Mouse (Mus musculus): Measurements from ENCODE around the gene Gm7138. TPM values are rescaled to one million over a fixed set of nuclear protein-coding genes. Genes with fewer than 3 reads are reported as not detected.
"Not testable (repeated sequence)": the region's sequence is repeated elsewhere in the genome, so short reads cannot be mapped to it uniquely, and the experiment has no call there.

Gene Gm7138
- total RNA-seq, 2 experiments from 2014 or later, result not detected

DNA sequence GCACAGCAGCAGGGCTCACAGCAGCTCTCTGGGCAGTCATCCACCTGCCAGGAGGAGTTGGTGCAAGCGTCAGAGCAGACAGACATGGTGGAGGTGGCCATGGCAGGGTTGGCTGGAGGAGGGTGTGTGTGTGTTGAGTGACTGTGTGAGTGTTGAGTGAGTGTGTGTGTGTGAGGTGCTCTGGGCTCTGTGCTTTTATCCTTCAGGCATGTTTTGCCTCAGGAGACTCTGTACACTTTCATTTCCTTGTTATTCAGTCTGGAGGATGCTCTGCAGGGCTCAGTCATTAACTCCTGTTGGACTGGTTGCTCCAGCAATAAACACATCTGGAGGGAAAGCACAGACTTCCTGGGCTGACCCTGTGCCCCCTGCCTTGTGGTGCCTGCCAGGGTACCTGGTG, 25.5 kb downstream of the Gm7138 start, which contains the start of gene Gm9736:
Gene Gm9736 (minus strand): TSS at position 101 of the 400 bp plus-strand sequence.
- not testable (repeated sequence) for ATAC-seq (replicated peaks; ENCODE audit: poor library complexity, severe bottlenecking)

- not testable (repeated sequence) for ATAC-seq (replicated peaks; ENCODE audit: poor library complexity, severe bottlenecking)
Measured at GRCm38 (mm10) chr10:77750686-77751085, 26.1 kb downstream of the Gm7138 start.

- ATAC-seq (replicated peaks; ENCODE audit: poor library complexity, severe bottlenecking), result not testable (repeated sequence)
Measured at GRCm38 (mm10) chr10:77741924-77742688, 34.6 kb downstream of the Gm7138 start, which contains the start of gene Gm18596. TSS of gene Gm18596 (minus strand) at chr10:77742638.

DNA sequence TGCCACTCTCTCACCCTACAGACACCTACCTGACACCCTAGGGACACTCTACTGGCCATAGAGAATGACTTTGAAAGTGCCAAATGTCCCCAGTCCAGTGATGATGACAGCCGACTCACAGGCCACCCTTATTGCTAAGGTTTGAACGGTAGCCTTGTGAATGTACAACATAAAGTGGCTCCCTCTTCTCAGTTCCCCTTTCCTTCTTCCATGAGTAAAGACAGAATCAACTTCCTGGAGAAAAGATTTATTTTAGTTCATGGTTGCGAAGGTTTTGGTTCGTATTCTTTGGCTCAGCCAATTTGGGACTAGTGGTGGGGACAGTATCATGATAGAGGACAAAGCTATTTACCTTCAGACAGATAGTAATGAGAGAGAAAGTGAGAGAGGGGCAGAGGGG, 37.8 kb downstream of the Gm7138 start:
- ATAC-seq (replicated peaks; ENCODE audit: poor library complexity, severe bottlenecking), result no peak

- ATAC-seq (replicated peaks; ENCODE audit: poor library complexity, severe bottlenecking), result no peak
Measured at GRCm38 (mm10) chr10:77735928-77736327, 40.8 kb downstream of the Gm7138 start.

DNA sequence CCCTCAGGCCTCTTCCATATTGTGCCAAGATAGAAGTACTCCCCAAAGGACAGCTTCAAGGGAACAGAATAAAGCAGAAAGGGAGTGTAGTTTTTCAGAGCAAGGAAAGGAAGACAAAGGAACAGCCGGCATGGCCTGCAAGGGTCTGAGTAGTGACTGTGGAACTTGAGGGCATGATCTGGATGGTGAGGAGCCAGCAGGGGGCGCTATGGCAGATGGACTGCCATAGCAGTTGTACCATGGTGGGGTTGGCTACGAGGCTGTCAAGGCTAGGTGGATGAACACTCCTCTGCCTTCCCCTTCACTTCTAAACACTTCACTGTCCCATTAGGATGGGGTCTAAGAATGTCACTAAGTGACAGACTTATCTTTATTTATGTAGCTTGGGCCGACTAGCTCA, 47.5 kb downstream of the Gm7138 start:
- ATAC-seq (replicated peaks; ENCODE audit: poor library complexity, severe bottlenecking), result 0 out of 2 replicates have a peak, but pooled peaks have one; percentile 27

- no peak for ATAC-seq (replicated peaks; ENCODE audit: poor library complexity, severe bottlenecking)
Measured at GRCm38 (mm10) chr10:77728280-77728679, 48.5 kb downstream of the Gm7138 start.

Other genes with a start within 250 kb of the Gm7138 start
Only the 30 nearest of the 32 such genes appear.
- 36.6 and 39.0 TPM in 2 replicates for gene Pttg1ip, start 195.2 kb downstream of the Gm7138 start, total RNA-seq (2014; fragmentation: Nextera tagmentation)
- 34.6 and 37.0 TPM in 2 replicates for gene Pttg1ip, start 195.2 kb downstream of the Gm7138 start, total RNA-seq (2017)
- 60.0 and 78.8 TPM in 2 replicates for gene Sumo3, start 170.8 kb downstream of the Gm7138 start, total RNA-seq (2014; fragmentation: Nextera tagmentation)
- gene Sumo3, start 170.8 kb downstream of the Gm7138 start, total RNA-seq (2017), result 197 and 205 TPM in 2 replicates
- not detected in 2 replicates for gene Gm49325, start 170.7 kb downstream of the Gm7138 start, total RNA-seq (2014; fragmentation: Nextera tagmentation)
- 1.6 TPM in 1 of 2 replicates, not detected in the other for gene Gm49325, start 170.7 kb downstream of the Gm7138 start, total RNA-seq (2017)
- 39.6 and 42.0 TPM in 2 replicates for gene Ube2g2, start 154.7 kb downstream of the Gm7138 start, total RNA-seq (2014; fragmentation: Nextera tagmentation)
- gene Ube2g2, start 154.7 kb downstream of the Gm7138 start, total RNA-seq (2017), result 29.5 and 53.3 TPM in 2 replicates
- gene Tspear, start 90.4 kb downstream of the Gm7138 start, total RNA-seq (2014; fragmentation: Nextera tagmentation), result 0.90 TPM in 1 of 2 replicates, not detected in the other
- gene Tspear, start 90.4 kb downstream of the Gm7138 start, total RNA-seq (2017), result 0.05 TPM in 1 of 2 replicates, not detected in the other
- gene Gm19402, start 86.2 kb downstream of the Gm7138 start, total RNA-seq (2014; fragmentation: Nextera tagmentation), result not detected in 2 replicates
- not detected in 2 replicates for gene Gm19402, start 86.2 kb downstream of the Gm7138 start, total RNA-seq (2017)
- not detected in 2 replicates for gene Gm9508, start 79.7 kb downstream of the Gm7138 start, total RNA-seq (2014; fragmentation: Nextera tagmentation)
- gene Gm9508, start 79.7 kb downstream of the Gm7138 start, total RNA-seq (2017), result not detected in 2 replicates
- not detected in 2 replicates for gene Gm10272, start 70.3 kb downstream of the Gm7138 start, total RNA-seq (2014; fragmentation: Nextera tagmentation)
- gene Gm10272, start 70.3 kb downstream of the Gm7138 start, total RNA-seq (2017), result not detected in 2 replicates
- gene Gm10024, start 65.5 kb downstream of the Gm7138 start, total RNA-seq (2014; fragmentation: Nextera tagmentation), result not detected in 2 replicates
- gene Gm10024, start 65.5 kb downstream of the Gm7138 start, total RNA-seq (2017), result not detected in 2 replicates
- gene Gm10142, start 61.1 kb downstream of the Gm7138 start, total RNA-seq (2014; fragmentation: Nextera tagmentation), result not detected in 2 replicates
- not detected in 2 replicates for gene Gm10142, start 61.1 kb downstream of the Gm7138 start, total RNA-seq (2017)
- gene Krtap12-1, start 56.3 kb downstream of the Gm7138 start, total RNA-seq (2014; fragmentation: Nextera tagmentation), result not detected in 2 replicates
- gene Krtap12-1, start 56.3 kb downstream of the Gm7138 start, total RNA-seq (2017), result not detected in 2 replicates
- not detected in 2 replicates for gene Gm10100, start 50.5 kb downstream of the Gm7138 start, total RNA-seq (2014; fragmentation: Nextera tagmentation)
- not detected in 2 replicates for gene Gm10100, start 50.5 kb downstream of the Gm7138 start, total RNA-seq (2017)
- gene Gm18596, start 34.3 kb downstream of the Gm7138 start, total RNA-seq (2014; fragmentation: Nextera tagmentation), result not detected in 2 replicates
- gene Gm18596, start 34.3 kb downstream of the Gm7138 start, total RNA-seq (2017), result not detected in 2 replicates
- not detected in 2 replicates for gene Gm9736, start 25.6 kb downstream of the Gm7138 start, total RNA-seq (2014; fragmentation: Nextera tagmentation)
- gene Gm9736, start 25.6 kb downstream of the Gm7138 start, total RNA-seq (2017), result not detected in 2 replicates
- gene Gm3233, start 17.3 kb downstream of the Gm7138 start, total RNA-seq (2014; fragmentation: Nextera tagmentation), result not detected in 2 replicates
- gene Gm3233, start 17.3 kb downstream of the Gm7138 start, total RNA-seq (2017), result not detected in 2 replicates
- gene Gm3238, start 5.6 kb downstream of the Gm7138 start, total RNA-seq (2014; fragmentation: Nextera tagmentation), result not detected in 2 replicates
- not detected in 2 replicates for gene Gm3238, start 5.6 kb downstream of the Gm7138 start, total RNA-seq (2017)
- not detected in 2 replicates for gene Gm3250, start 5.6 kb upstream of the Gm7138 start, total RNA-seq (2014; fragmentation: Nextera tagmentation)
- not detected in 2 replicates for gene Gm3250, start 5.6 kb upstream of the Gm7138 start, total RNA-seq (2017)
- not detected in 2 replicates for gene Gm7137, start 11.3 kb upstream of the Gm7138 start, total RNA-seq (2014; fragmentation: Nextera tagmentation)
- not detected in 2 replicates for gene Gm7137, start 11.3 kb upstream of the Gm7138 start, total RNA-seq (2017)
- not detected in 2 replicates for gene Gm9639, start 18.1 kb upstream of the Gm7138 start, total RNA-seq (2014; fragmentation: Nextera tagmentation)
- not detected in 2 replicates for gene Gm9639, start 18.1 kb upstream of the Gm7138 start, total RNA-seq (2017)
- gene Gm19668, start 22.2 kb upstream of the Gm7138 start, total RNA-seq (2014; fragmentation: Nextera tagmentation), result not detected in 2 replicates
- gene Gm19668, start 22.2 kb upstream of the Gm7138 start, total RNA-seq (2017), result not detected in 2 replicates
- not detected in 2 replicates for gene Gm9507, start 34.9 kb upstream of the Gm7138 start, total RNA-seq (2014; fragmentation: Nextera tagmentation)
- not detected in 2 replicates for gene Gm9507, start 34.9 kb upstream of the Gm7138 start, total RNA-seq (2017)
- gene Gm2696, start 37.7 kb upstream of the Gm7138 start, total RNA-seq (2014; fragmentation: Nextera tagmentation), result not detected in 2 replicates
- not detected in 2 replicates for gene Gm2696, start 37.7 kb upstream of the Gm7138 start, total RNA-seq (2017)
- not detected in 2 replicates for gene Krtap10-4, start 50.2 kb upstream of the Gm7138 start, total RNA-seq (2014; fragmentation: Nextera tagmentation)
- gene Krtap10-4, start 50.2 kb upstream of the Gm7138 start, total RNA-seq (2017), result not detected in 2 replicates
- gene Krtap10-10, start 59.0 kb upstream of the Gm7138 start, total RNA-seq (2014; fragmentation: Nextera tagmentation), result 0.75 TPM in 1 of 2 replicates, not detected in the other
- gene Krtap10-10, start 59.0 kb upstream of the Gm7138 start, total RNA-seq (2017), result not detected in 2 replicates
- gene Gm36176, start 69.9 kb upstream of the Gm7138 start, total RNA-seq (2014; fragmentation: Nextera tagmentation), result not detected in 2 replicates
- not detected in 2 replicates for gene Gm36176, start 69.9 kb upstream of the Gm7138 start, total RNA-seq (2017)
- gene Gm10318, start 75.9 kb upstream of the Gm7138 start, total RNA-seq (2014; fragmentation: Nextera tagmentation), result not detected in 2 replicates
- not detected in 2 replicates for gene Gm10318, start 75.9 kb upstream of the Gm7138 start, total RNA-seq (2017)
- gene Gm3285, start 85.0 kb upstream of the Gm7138 start, total RNA-seq (2014; fragmentation: Nextera tagmentation), result not detected in 2 replicates
- gene Gm3285, start 85.0 kb upstream of the Gm7138 start, total RNA-seq (2017), result not detected in 2 replicates
- gene Lrrc3, start 125.6 kb upstream of the Gm7138 start, total RNA-seq (2014; fragmentation: Nextera tagmentation), result not detected in 2 replicates
- not detected in 2 replicates for gene Lrrc3, start 125.6 kb upstream of the Gm7138 start, total RNA-seq (2017)
- gene Trpm2, start 193.6 kb upstream of the Gm7138 start, total RNA-seq (2014; fragmentation: Nextera tagmentation), result 1.9 and 9.1 TPM in 2 replicates
- 1.9 and 3.6 TPM in 2 replicates for gene Trpm2, start 193.6 kb upstream of the Gm7138 start, total RNA-seq (2017)
- 8.8 and 9.1 TPM in 2 replicates for gene 1810043G02Rik, start 201.6 kb upstream of the Gm7138 start, total RNA-seq (2014; fragmentation: Nextera tagmentation)
- gene 1810043G02Rik, start 201.6 kb upstream of the Gm7138 start, total RNA-seq (2017), result 7.4 and 9.9 TPM in 2 replicates